Mouse (Mus musculus): ENCODE data around the gene Klf11. TPM values are rescaled to one million over a fixed set of nuclear protein-coding genes. Genes with fewer than 3 reads are reported as not detected.
A peak's percentile ranks its signal among the peaks of the same experiment; 100 is the strongest.

Klf11 gene
- polyA plus RNA-seq, 1 experiment = 4.2 TPM

DNA sequence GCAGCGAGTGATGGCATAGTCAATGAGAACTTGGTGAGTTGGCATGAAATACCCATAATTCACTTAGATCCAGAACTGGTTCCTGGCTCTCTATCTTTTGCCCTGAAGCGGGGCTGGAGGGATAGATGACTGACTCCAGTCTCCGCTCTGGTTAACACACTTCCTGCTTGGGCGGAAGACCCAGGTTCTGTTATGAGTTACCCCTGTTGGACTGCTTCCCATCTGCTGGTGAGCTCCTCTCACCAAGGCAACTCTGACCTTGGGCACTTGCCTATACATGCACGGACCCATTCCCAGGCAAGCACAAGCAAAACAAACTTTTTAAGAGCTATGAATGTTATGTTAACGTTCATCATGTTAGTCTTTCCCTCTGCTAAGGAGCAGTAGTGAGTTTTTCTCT lies 58.3 kb downstream of the Klf11 start:
- 22% methylated on average over 6 of the region's 6 CpGs for WGBS
- peak overlapping the region; percentile 31 for H3K4me3 ChIP-seq (ENCODE audit: low read depth, low read length)
- H3K4me1 ChIP-seq (ENCODE audit: control insufficient read depth, insufficient read depth, insufficient read length, low read length) = peaks cover 10% of the 10 kb centered on the region
- no peak for TF ChIP-seq POLR2A (IDR thresholded peaks at IDR 0.05; ENCODE audit: low read depth, low read length)
- TF ChIP-seq CTCF (IDR thresholded peaks at IDR 0.05; ENCODE audit: extremely low read depth, insufficient read length, insufficient replicate concordance, low read depth, low read length) = no peak
- peaks cover 4% of the 10 kb centered on the region; the same call in 1 of the 2 replicates for H3K36me3 ChIP-seq (ENCODE audit: control insufficient read depth, insufficient read depth, low read length)
- H3K27ac ChIP-seq (ENCODE audit: insufficient read depth, low read depth, low read length) = no peak overlapping the region
- H3K27me3 ChIP-seq (ENCODE audit: control insufficient read depth, insufficient read depth, low read length) = no peaks in the 10 kb centered on the region

DNA sequence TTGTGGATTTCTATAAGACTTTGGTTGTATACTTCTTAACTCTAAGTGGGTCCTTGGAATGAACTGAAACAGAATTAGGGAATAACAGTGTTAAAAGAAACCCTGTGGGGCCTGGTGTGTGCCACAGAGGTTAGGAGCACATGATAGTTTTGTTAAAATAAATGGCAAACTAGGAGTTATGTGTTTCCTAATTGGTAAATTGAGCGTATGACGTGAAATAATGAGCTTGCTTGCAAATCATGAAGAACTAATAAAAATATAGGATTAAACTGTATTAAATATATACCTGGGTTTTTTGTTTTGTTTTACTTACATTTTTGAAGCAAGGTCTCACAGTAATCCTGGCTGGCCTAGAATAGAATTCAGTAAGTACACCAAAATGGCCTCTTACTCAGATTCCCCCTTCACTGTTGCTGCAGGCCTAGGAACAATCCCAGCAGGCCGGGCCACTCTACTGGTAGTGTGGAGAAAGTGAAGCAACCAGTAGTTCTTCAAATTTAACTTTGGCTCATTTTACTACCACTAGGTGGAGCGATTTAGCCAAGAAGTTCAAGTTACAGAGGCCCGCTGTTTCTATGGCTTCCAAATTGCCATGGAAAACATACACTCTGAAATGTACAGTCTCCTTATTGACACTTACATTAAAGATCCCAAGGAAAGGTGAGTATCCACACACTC lies 58.9 kb downstream of the Klf11 start:
- H3K27ac ChIP-seq (ENCODE audit: insufficient read depth, low read depth, low read length) = no peak overlapping the region
- peaks cover 10% of the 10 kb centered on the region for H3K4me1 ChIP-seq (ENCODE audit: control insufficient read depth, insufficient read depth, insufficient read length, low read length)
- H3K36me3 ChIP-seq (ENCODE audit: control insufficient read depth, insufficient read depth, low read length) = peaks cover 4% of the 10 kb centered on the region; the same call in 1 of the 2 replicates
- 31% methylated on average over 5 of the region's 5 CpGs for WGBS
- TF ChIP-seq POLR2A (IDR thresholded peaks at IDR 0.05; ENCODE audit: low read depth, low read length) (no peak), CTCF (IDR thresholded peaks at IDR 0.05; ENCODE audit: extremely low read depth, insufficient read length, insufficient replicate concordance, low read depth, low read length) (peak; percentile 46; the same call in 1 of the 2 replicates)
- no peaks in the 10 kb centered on the region for H3K27me3 ChIP-seq (ENCODE audit: control insufficient read depth, insufficient read depth, low read length)
- no peak overlapping the region for H3K4me3 ChIP-seq (ENCODE audit: low read depth, low read length)

DNA sequence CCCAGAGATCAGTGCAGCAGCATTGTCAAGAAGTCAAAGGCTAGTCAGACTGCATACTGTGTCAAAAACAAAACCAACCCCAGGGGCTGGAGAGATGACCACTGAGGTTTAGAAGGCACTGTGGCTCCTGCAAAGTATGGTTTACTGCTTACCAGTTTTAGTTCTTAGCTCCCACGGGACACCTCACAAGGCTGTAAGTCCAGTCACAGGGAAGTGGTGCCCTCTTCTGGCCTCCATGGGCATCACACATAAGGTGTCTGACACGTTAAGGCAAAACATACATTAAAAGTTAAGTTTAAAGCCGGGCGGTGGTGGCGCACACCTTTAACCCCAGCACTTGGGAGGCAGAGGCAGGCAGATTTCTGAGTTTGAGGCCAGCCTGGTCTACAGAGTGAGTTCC lies 59.6 kb downstream of the Klf11 start:
- WGBS = 61% methylated on average over 5 of the region's 5 CpGs
- Histone ChIP-seq H3K36me3 (ENCODE audit: control insufficient read depth, insufficient read depth, low read length) (peaks cover 4% of the 10 kb centered on the region; the same call in 1 of the 2 replicates), H3K27me3 (ENCODE audit: control insufficient read depth, insufficient read depth, low read length) (no peaks in the 10 kb centered on the region), H3K4me1 (ENCODE audit: control insufficient read depth, insufficient read depth, insufficient read length, low read length) (peaks cover 8% of the 10 kb centered on the region), H3K4me3 (ENCODE audit: low read depth, low read length) (no peak overlapping the region), H3K27ac (ENCODE audit: insufficient read depth, low read depth, low read length) (no peak overlapping the region)
- TF ChIP-seq POLR2A (IDR thresholded peaks at IDR 0.05; ENCODE audit: low read depth, low read length) (no peak), CTCF (IDR thresholded peaks at IDR 0.05; ENCODE audit: extremely low read depth, insufficient read length, insufficient replicate concordance, low read depth, low read length) (peak; percentile 62; the same call in 1 of the 2 replicates)

Other genes starting within 250 kb of the Klf11 start
- 0.79 and 1.9 TPM in 2 replicates for gene Taf1b, start 152.9 kb upstream of the Klf11 start, polyA plus RNA-seq (2012; rRNA removed)
- 0.33 and 0.51 TPM in 2 replicates for gene Grhl1, start 79.0 kb upstream of the Klf11 start, polyA plus RNA-seq (2012; rRNA removed)
- 2.2 and 2.9 TPM in 2 replicates for gene Cys1, start 30.5 kb downstream of the Klf11 start, polyA plus RNA-seq (2012; rRNA removed)
- gene Rrm2, start 57.0 kb downstream of the Klf11 start, polyA plus RNA-seq (2012; rRNA removed) = 3.5 and 5.9 TPM in 2 replicates
- gene Mboat2, start 179.6 kb downstream of the Klf11 start, polyA plus RNA-seq (2012; rRNA removed) = 0.55 and 1.9 TPM in 2 replicates